Comparison of ENCODE assay signal across 15 mouse cellular contexts in genomic region chr10:121882461-121882860, GRCm38 (mm10).
DNase-seq lines count a peak whose midpoint lies in the region; ATAC-seq and TF ChIP-seq lines count a peak whose summit lies in the region.
"Had no signal": no experiment of that assay in that cellular context is flagged by ENCODE, and none has a peak within 500 bp of the region (broad histone marks: within the 10 kb centered on the region; RNA-seq: fewer than 3 reads in every experiment).

No protein-coding gene starts in this region.

- TF ChIP-seq CTCF in gastrocnemius, adult 2 months (IDR thresholded peaks at IDR 0.05), result no peak

- no peak overlapping the region for H3K4me2 ChIP-seq in forebrain, embryonic 11.5 days (ENCODE audit: low read depth, low read length, severe bottlenecking)
- H3K4me2 ChIP-seq in hindbrain, embryonic 16.5 days (ENCODE audit: low read length), result no peak overlapping the region
- no peak overlapping the region for H3K4me2 ChIP-seq in neural tube, embryonic 14.5 days (ENCODE audit: low read depth, low read length)
- H3K4me2 ChIP-seq: embryonic facial prominence, embryonic 13.5 days; limb, embryonic 15.5 days; stomach, embryonic 15.5 days had no signal

- no peak overlapping the region for H3K27ac ChIP-seq in forebrain, embryonic 11.5 days (ENCODE audit: low read depth, low read length)
- H3K27ac ChIP-seq in hindbrain, embryonic 16.5 days (ENCODE audit: low read depth, low read length), result peak overlapping the region; percentile 14
- H3K27ac ChIP-seq in neural tube, embryonic 14.5 days (ENCODE audit: low read depth, low read length), result peak overlapping the region; percentile 6; the same call in 1 of the 2 replicates
- no peak overlapping the region for H3K27ac ChIP-seq in gastrocnemius, adult 2 months
- H3K27ac ChIP-seq: embryonic facial prominence, embryonic 13.5 days; limb, embryonic 15.5 days; stomach, embryonic 15.5 days had no signal

- DNase-seq in frontal cortex, postnatal 14 days (ENCODE audit: low spot score in 2 of 2), result no peak
- peak; percentile 59 for DNase-seq in forebrain, embryonic 11.5 days (ENCODE audit: low spot score)
- no peak for DNase-seq in gastrocnemius, adult 2 months
- no peak for DNase-seq in urinary bladder, postnatal 10 days (ENCODE audit: low spot score)
- DNase-seq: adrenal gland, postnatal 14 days; cerebellum, adult 8-10 months; heart, postnatal 14 days; lung, postnatal 10 days had no signal

- H3K9me3 ChIP-seq in forebrain, embryonic 11.5 days (ENCODE audit: control insufficient read depth, low read length), result no peaks in the 10 kb centered on the region
- H3K9me3 ChIP-seq in hindbrain, embryonic 16.5 days (ENCODE audit: control insufficient read depth, low read length), result no peaks in the 10 kb centered on the region
- H3K9me3 ChIP-seq in neural tube, embryonic 14.5 days (ENCODE audit: control insufficient read depth, low read length), result no peaks in the 10 kb centered on the region
- H3K9me3 ChIP-seq: embryonic facial prominence, embryonic 13.5 days; limb, embryonic 15.5 days; stomach, embryonic 15.5 days had no signal

- H3K27me3 ChIP-seq in forebrain, embryonic 11.5 days (ENCODE audit: control insufficient read depth, insufficient read depth, low read length), result no peaks in the 10 kb centered on the region
- no peaks in the 10 kb centered on the region for H3K27me3 ChIP-seq in hindbrain, embryonic 16.5 days (replicated peaks; ENCODE audit: control insufficient read depth, insufficient read depth, low read length)
- no peaks in the 10 kb centered on the region for H3K27me3 ChIP-seq in neural tube, embryonic 14.5 days (ENCODE audit: control insufficient read depth, insufficient read depth, low read length)
- H3K27me3 ChIP-seq: embryonic facial prominence, embryonic 13.5 days; limb, embryonic 15.5 days; stomach, embryonic 15.5 days had no signal

- no peaks in the 10 kb centered on the region for H3K36me3 ChIP-seq in forebrain, embryonic 11.5 days (ENCODE audit: control insufficient read depth, insufficient read depth, low read length)
- H3K36me3 ChIP-seq in hindbrain, embryonic 16.5 days (ENCODE audit: control insufficient read depth, insufficient read depth, low read length), result no peaks in the 10 kb centered on the region
- H3K36me3 ChIP-seq in neural tube, embryonic 14.5 days (ENCODE audit: control insufficient read depth, insufficient read depth, low read length), result no peaks in the 10 kb centered on the region
- H3K36me3 ChIP-seq: embryonic facial prominence, embryonic 13.5 days; limb, embryonic 15.5 days; stomach, embryonic 15.5 days had no signal

- 11% methylated on average over 6 of the region's 6 CpGs for WGBS in forebrain, embryonic 11.5 days
- 12% methylated on average over 6 of the region's 6 CpGs for WGBS in hindbrain, embryonic 16.5 days
- 9% methylated on average over 6 of the region's 6 CpGs for WGBS in neural tube, embryonic 14.5 days

- H3K4me3 ChIP-seq in forebrain, embryonic 11.5 days (ENCODE audit: low read depth, low read length), result no peak overlapping the region
- no peak overlapping the region for H3K4me3 ChIP-seq in hindbrain, embryonic 16.5 days (ENCODE audit: low read length)
- H3K4me3 ChIP-seq in neural tube, embryonic 14.5 days (ENCODE audit: low read depth, low read length), result no peak overlapping the region
- no peak overlapping the region for H3K4me3 ChIP-seq in gastrocnemius, adult 2 months
- H3K4me3 ChIP-seq: embryonic facial prominence, embryonic 13.5 days; limb, embryonic 15.5 days; stomach, embryonic 15.5 days had no signal

- H3K9ac ChIP-seq in forebrain, embryonic 11.5 days (ENCODE audit: low read length), result 0 out of 2 replicates have a peak overlapping the region, but pooled peaks have one; percentile 14
- 0 out of 2 replicates have a peak overlapping the region, but pooled peaks have one; percentile 41 for H3K9ac ChIP-seq in hindbrain, embryonic 16.5 days (ENCODE audit: low read depth, low read length)
- no peak overlapping the region for H3K9ac ChIP-seq in neural tube, embryonic 14.5 days (replicated peaks; ENCODE audit: low read depth, low read length)
- H3K9ac ChIP-seq: embryonic facial prominence, embryonic 13.5 days; limb, embryonic 15.5 days; stomach, embryonic 15.5 days had no signal

- H3K4me1 ChIP-seq in forebrain, embryonic 11.5 days (replicated peaks; ENCODE audit: control insufficient read depth, insufficient read depth, low read length), result peaks cover 15% of the 10 kb centered on the region
- peaks cover 26% of the 10 kb centered on the region for H3K4me1 ChIP-seq in hindbrain, embryonic 16.5 days (ENCODE audit: control insufficient read depth, insufficient read depth, low read depth, low read length)
- peaks cover 19% of the 10 kb centered on the region for H3K4me1 ChIP-seq in neural tube, embryonic 14.5 days (ENCODE audit: control insufficient read depth, insufficient read depth, low read length)

- peak; percentile 67; the same call in 1 of the 2 replicates for ATAC-seq in frontal cortex, adult (ENCODE audit: low TSS enrichment)
- ATAC-seq in forebrain, embryonic 11.5 days (replicated peaks; ENCODE audit: low FRiP score), result no peak
- ATAC-seq in hindbrain, embryonic 16.5 days, result peak; percentile 53; the same call in 1 of the 2 replicates
- no peak for ATAC-seq in neural tube, embryonic 14.5 days (ENCODE audit: low read depth)
- no peak for ATAC-seq in granulocyte monocyte progenitor cell, adult 5-6 weeks (replicated peaks; ENCODE audit: poor library complexity, severe bottlenecking)

- intact Hi-C loops in gastrocnemius, adult 2 months (cut with DNase I), result no loop called here

Comparison
In these comparisons a context has a peak if more than half of its experiments do, and no peak if none do; other contexts are left out.
1. ATAC-seq: peak in frontal cortex, adult (single experiment) and hindbrain, embryonic 16.5 days (single experiment); none in forebrain, embryonic 11.5 days (single experiment), neural tube, embryonic 14.5 days (single experiment) and granulocyte monocyte progenitor cell, adult 5-6 weeks (single experiment).
2. H3K27ac ChIP-seq: peak in hindbrain, embryonic 16.5 days (single experiment) and neural tube, embryonic 14.5 days (single experiment); none in forebrain, embryonic 11.5 days (single experiment) and gastrocnemius, adult 2 months (single experiment).